Mouse (Mus musculus) limb, embryonic 11.5 days (tissue): ENCODE results near the gene Cdon. TPM values are rescaled to one million over a fixed set of nuclear protein-coding genes. Genes with fewer than 3 reads are reported as not detected.

ENCODE experiments used
- ATAC-seq: fragments of 200-750 bp; cut with Nextera tagmentation; 2 replicates; pipeline ENCODE4 v1.8.0; 2017; ENCODE audit warnings: low read depth; ENCODE audit not compliant: insufficient number of reproducible peaks, low FRiP score, low TSS enrichment
- DNase-seq: peaks from one replicate; pipeline ENCODE4 v3.0.0-alpha.2; 2015; ENCODE audit warnings: low spot score
- H3K27ac ChIP-seq: fragments of 300-500 bp; sonication (generic); replicated peaks from 2 replicates; pipeline ENCODE4 v1.5.1; 2014; ENCODE audit warnings: low read depth, mild to moderate bottlenecking, low read length
- H3K27me3 ChIP-seq: fragments of 300-500 bp; sonication (generic); 2 replicates; pipeline ENCODE4 v1.6.1; 2014; ENCODE audit warnings: mild to moderate bottlenecking, low read length, mixed read lengths; ENCODE audit not compliant: control insufficient read depth, insufficient read depth
- H3K36me3 ChIP-seq: fragments of 300-500 bp; sonication (generic); 2 replicates; pipeline ENCODE4 v1.6.1; 2014; ENCODE audit warnings: mild to moderate bottlenecking, low read length, moderate library complexity, mixed read lengths; ENCODE audit not compliant: control insufficient read depth, insufficient read depth
- H3K4me1 ChIP-seq: fragments of 300-500 bp; sonication (generic); 2 replicates; pipeline ENCODE4 v1.6.1; 2014; ENCODE audit warnings: low read length, mixed read lengths; ENCODE audit not compliant: control insufficient read depth, insufficient read depth
- H3K4me2 ChIP-seq: fragments of 300-500 bp; sonication (generic); 2 replicates; pipeline ENCODE4 v1.6.1; 2014; ENCODE audit warnings: low read depth, mild to moderate bottlenecking, moderate library complexity; ENCODE audit not compliant: severe bottlenecking
- H3K4me3 ChIP-seq: fragments of 300-500 bp; sonication (generic); 2 replicates; pipeline ENCODE4 v1.5.1; 2014; ENCODE audit warnings: low read depth, low read length
- H3K9ac ChIP-seq: fragments of 300-500 bp; sonication (generic); 2 replicates; pipeline ENCODE4 v1.6.1; 2014; ENCODE audit warnings: mild to moderate bottlenecking, low read length
- H3K9me3 ChIP-seq: fragments of 300-500 bp; sonication (generic); 2 replicates; pipeline ENCODE4 v1.6.1; 2016; ENCODE audit warnings: low read length; ENCODE audit not compliant: control insufficient read depth
- WGBS: fragments of 180-500 bp; shearing (Covaris S2); extraction: QIAGEN DNeasy Blood & Tissue Kit; methylation state at CpG from one replicate; pipeline ENCODE4 v1.1.7; 2014; 5-methylcytosine and 5-hydroxymethylcytosine counted together
- polyA plus RNA-seq: library from polyadenylated mRNA; unstranded; fragments of >200 nt; fragmentation: Nextera tagmentation; extraction: Ambion mirVana; gene quantifications from 2 replicates; pipeline ENCODE4 v1.2.1, GENCODE M21; 2014

Cdon gene
- polyA plus RNA-seq, 1 experiment from 2014 or later = 11.8 TPM

GRCm38 (mm10) chr9:35442476-35442875, 21.5 kb downstream of the Cdon start:
- H3K4me1 ChIP-seq = peaks cover 35% of the 10 kb centered on the region
- H3K4me2 ChIP-seq = no peak overlapping the region
- no peaks in the 10 kb centered on the region for H3K27me3 ChIP-seq
- no peaks in the 10 kb centered on the region for H3K9me3 ChIP-seq
- 49% methylated on average over 5 of the region's 5 CpGs for WGBS
- ATAC-seq (no peak), DNase-seq (no peak)
- no peak overlapping the region for H3K9ac ChIP-seq
- no peak overlapping the region for H3K27ac ChIP-seq
- no peak overlapping the region for H3K4me3 ChIP-seq
- no peaks in the 10 kb centered on the region for H3K36me3 ChIP-seq

- DNase-seq (peak; percentile 54), ATAC-seq (no peak; the same call in 1 of the 2 replicates)
- no peak overlapping the region for H3K4me2 ChIP-seq
- H3K4me1 ChIP-seq = peaks cover 27% of the 10 kb centered on the region
- H3K4me3 ChIP-seq = no peak overlapping the region
- H3K9me3 ChIP-seq = no peaks in the 10 kb centered on the region
- WGBS = 34% methylated on average over 13 of the region's 13 CpGs
- no peaks in the 10 kb centered on the region for H3K36me3 ChIP-seq
- H3K27me3 ChIP-seq = no peaks in the 10 kb centered on the region
- 0 out of 2 replicates have a peak overlapping the region, but pooled peaks have one; percentile 6 for H3K27ac ChIP-seq
- no peak overlapping the region; the same call in 1 of the 2 replicates for H3K9ac ChIP-seq
Measured at GRCm38 (mm10) chr9:35443618-35444511, 22.9 kb downstream of the Cdon start.

GRCm38 (mm10) chr9:35444512-35444886, 23.6 kb downstream of the Cdon start:
- Histone ChIP-seq H3K9me3 (no peaks in the 10 kb centered on the region), H3K27ac (0 out of 2 replicates have a peak overlapping the region, but pooled peaks have one; percentile 6), H3K27me3 (no peaks in the 10 kb centered on the region), H3K4me2 (no peak overlapping the region), H3K9ac (no peak overlapping the region; the same call in 1 of the 2 replicates), H3K36me3 (no peaks in the 10 kb centered on the region), H3K4me3 (no peak overlapping the region), H3K4me1 (peaks cover 27% of the 10 kb centered on the region)
- no peak for DNase-seq
- no peak for ATAC-seq
- WGBS = 59% methylated on average over 8 of the region's 8 CpGs

- Histone ChIP-seq H3K36me3 (no peaks in the 10 kb centered on the region), H3K4me1 (peaks cover 27% of the 10 kb centered on the region), H3K4me2 (no peak overlapping the region), H3K9me3 (no peaks in the 10 kb centered on the region), H3K4me3 (no peak overlapping the region), H3K9ac (no peak overlapping the region), H3K27me3 (no peaks in the 10 kb centered on the region), H3K27ac (no peak overlapping the region)
- 61% methylated on average over 4 of the region's 4 CpGs for WGBS
- no peak for DNase-seq
- ATAC-seq = no peak
Measured at GRCm38 (mm10) chr9:35446916-35447315, 26.0 kb downstream of the Cdon start.

GRCm38 (mm10) chr9:35453311-35453710, 32.4 kb downstream of the Cdon start:
- H3K4me3 ChIP-seq = no peak overlapping the region
- H3K9ac ChIP-seq = no peak overlapping the region
- no peaks in the 10 kb centered on the region for H3K9me3 ChIP-seq
- H3K27ac ChIP-seq = no peak overlapping the region
- ATAC-seq = no peak
- WGBS = 67% methylated on average over 6 of the region's 6 CpGs
- 0 out of 2 replicates have a peak, but pooled peaks cover 4% of the 10 kb centered on the region for H3K36me3 ChIP-seq
- H3K4me1 ChIP-seq = no peaks in the 10 kb centered on the region; the same call in 1 of the 2 replicates
- no peaks in the 10 kb centered on the region for H3K27me3 ChIP-seq
- DNase-seq = no peak
- H3K4me2 ChIP-seq = no peak overlapping the region

GRCm38 (mm10) chr9:35459594-35459993, 38.7 kb downstream of the Cdon start:
- Histone ChIP-seq H3K27me3 (no peaks in the 10 kb centered on the region), H3K36me3 (peaks cover 9% of the 10 kb centered on the region; the same call in 1 of the 2 replicates), H3K4me3 (no peak overlapping the region), H3K9me3 (no peaks in the 10 kb centered on the region), H3K4me1 (no peaks in the 10 kb centered on the region), H3K4me2 (no peak overlapping the region), H3K9ac (no peak overlapping the region), H3K27ac (no peak overlapping the region)
- WGBS = 68% methylated on average over 8 of the region's 8 CpGs
- DNase-seq = no peak
- no peak for ATAC-seq

GRCm38 (mm10) chr9:35467264-35467817, 46.4 kb downstream of the Cdon start:
- 78% methylated on average over 8 of the region's 8 CpGs for WGBS
- DNase-seq = no peak
- no peak overlapping the region for H3K4me2 ChIP-seq
- no peak for ATAC-seq
- H3K27ac ChIP-seq = no peak overlapping the region
- H3K27me3 ChIP-seq = no peaks in the 10 kb centered on the region
- H3K9me3 ChIP-seq = no peaks in the 10 kb centered on the region
- no peak overlapping the region for H3K9ac ChIP-seq
- H3K4me3 ChIP-seq = no peak overlapping the region
- H3K36me3 ChIP-seq = peaks cover 5% of the 10 kb centered on the region; the same call in 1 of the 2 replicates
- H3K4me1 ChIP-seq = peaks cover 3% of the 10 kb centered on the region; the same call in 1 of the 2 replicates

- peaks cover 3% of the 10 kb centered on the region; the same call in 1 of the 2 replicates for H3K4me1 ChIP-seq
- no peak overlapping the region for H3K27ac ChIP-seq
- peaks cover 3% of the 10 kb centered on the region; the same call in 1 of the 2 replicates for H3K36me3 ChIP-seq
- no peak overlapping the region for H3K4me2 ChIP-seq
- H3K4me3 ChIP-seq = no peak overlapping the region
- H3K27me3 ChIP-seq = no peaks in the 10 kb centered on the region
- no peak for ATAC-seq
- no peak overlapping the region for H3K9ac ChIP-seq
- no peaks in the 10 kb centered on the region for H3K9me3 ChIP-seq
- DNase-seq = no peak
Measured at GRCm38 (mm10) chr9:35468913-35469312, 48.0 kb downstream of the Cdon start.
